Mouse (Mus musculus) embryo, embryonic 11 days (tissue): ENCODE data around the gene Calcrl.

ENCODE experiments used
- DNase-seq: peaks from one replicate; pipeline ENCODE4 v3.0.0-alpha.2; 2015

The Calcrl gene

GRCm38 (mm10) chr2:84388023-84388416 is 37.2 kb downstream of the Calcrl start:
- DNase-seq: no peak

GRCm38 (mm10) chr2:84387394-84388022 is 37.7 kb downstream of the Calcrl start:
- DNase-seq: no peak

- DNase-seq: peak; percentile 34
These were observed 38.4 kb downstream of the Calcrl start for GRCm38 (mm10) chr2:84386563-84387393.

- no peak for DNase-seq
These were observed 40.1 kb downstream of the Calcrl start for GRCm38 (mm10) chr2:84384911-84385693.

DNA sequence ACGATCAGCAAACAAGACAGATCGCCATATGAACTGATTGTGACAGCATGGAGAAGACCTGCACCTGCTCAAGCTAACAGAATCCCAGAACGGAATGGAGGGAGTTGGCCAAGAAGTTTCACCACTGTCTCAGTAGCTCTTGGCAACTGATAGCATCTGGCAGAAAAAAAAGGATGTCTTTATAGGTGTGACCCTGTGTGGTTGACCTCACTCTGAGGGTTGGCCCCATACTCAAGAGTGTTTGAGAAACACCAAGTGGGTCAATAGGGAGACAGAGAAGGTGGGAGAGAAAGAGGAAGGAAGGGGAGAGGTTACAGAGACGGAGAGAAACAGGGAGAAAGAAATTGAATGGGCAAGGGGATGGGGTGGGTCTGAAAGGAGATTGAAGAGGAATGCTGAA is 41.4 kb downstream of the Calcrl start:
- no peak for DNase-seq

GRCm38 (mm10) chr2:84382556-84382955 is 42.7 kb downstream of the Calcrl start:
- DNase-seq: no peak

DNA sequence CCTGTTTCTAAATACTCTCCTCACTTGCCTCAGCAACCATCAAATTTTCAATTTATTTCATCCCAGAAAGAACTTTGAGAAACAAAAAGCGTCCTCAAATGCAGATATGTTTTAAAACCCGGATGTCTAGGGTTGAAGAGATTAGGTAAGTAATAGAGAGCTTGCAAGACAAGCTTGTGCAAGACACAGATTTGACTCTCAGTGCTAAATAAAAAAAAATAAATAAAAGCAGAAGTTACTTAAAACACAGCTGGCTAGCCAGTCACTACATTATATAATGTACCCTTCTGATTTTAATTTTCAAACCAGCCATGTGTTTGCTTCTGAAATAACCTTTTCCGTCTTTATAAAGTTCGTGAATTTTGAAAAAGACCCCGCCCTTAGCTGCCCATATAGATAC is 43.2 kb downstream of the Calcrl start:
- no peak for DNase-seq

- DNase-seq: no peak
These were observed 44.4 kb downstream of the Calcrl start for GRCm38 (mm10) chr2:84380816-84381215.

- no peak for DNase-seq
These were observed 46.5 kb downstream of the Calcrl start for GRCm38 (mm10) chr2:84378678-84379077.

- no peak for DNase-seq
These were observed 56.0 kb downstream of the Calcrl start for GRCm38 (mm10) chr2:84369256-84369655.

GRCm38 (mm10) chr2:84366742-84367141 is 58.5 kb downstream of the Calcrl start:
- no peak for DNase-seq

DNA sequence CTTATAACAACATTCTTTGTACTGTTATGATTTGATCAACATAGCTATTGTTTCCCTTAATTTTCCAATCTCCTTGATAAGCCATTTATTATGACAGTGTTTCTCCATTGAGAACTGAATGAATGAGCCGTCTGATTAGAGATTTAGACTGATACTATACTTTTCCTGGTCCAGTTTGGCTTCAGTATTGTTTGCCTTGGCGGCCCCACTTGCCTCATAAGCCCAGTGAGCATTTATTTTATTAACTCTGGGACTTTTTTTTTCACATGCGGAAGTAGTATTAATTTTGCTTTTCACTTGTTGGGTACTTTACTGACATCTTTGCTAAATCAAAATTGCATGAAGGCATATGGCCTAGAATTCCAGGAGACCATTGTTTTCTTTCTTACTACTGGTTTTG is 59.9 kb downstream of the Calcrl start:
- DNase-seq: no peak

GRCm38 (mm10) chr2:84362779-84363719 is 62.2 kb downstream of the Calcrl start:
- no peak for DNase-seq

DNA sequence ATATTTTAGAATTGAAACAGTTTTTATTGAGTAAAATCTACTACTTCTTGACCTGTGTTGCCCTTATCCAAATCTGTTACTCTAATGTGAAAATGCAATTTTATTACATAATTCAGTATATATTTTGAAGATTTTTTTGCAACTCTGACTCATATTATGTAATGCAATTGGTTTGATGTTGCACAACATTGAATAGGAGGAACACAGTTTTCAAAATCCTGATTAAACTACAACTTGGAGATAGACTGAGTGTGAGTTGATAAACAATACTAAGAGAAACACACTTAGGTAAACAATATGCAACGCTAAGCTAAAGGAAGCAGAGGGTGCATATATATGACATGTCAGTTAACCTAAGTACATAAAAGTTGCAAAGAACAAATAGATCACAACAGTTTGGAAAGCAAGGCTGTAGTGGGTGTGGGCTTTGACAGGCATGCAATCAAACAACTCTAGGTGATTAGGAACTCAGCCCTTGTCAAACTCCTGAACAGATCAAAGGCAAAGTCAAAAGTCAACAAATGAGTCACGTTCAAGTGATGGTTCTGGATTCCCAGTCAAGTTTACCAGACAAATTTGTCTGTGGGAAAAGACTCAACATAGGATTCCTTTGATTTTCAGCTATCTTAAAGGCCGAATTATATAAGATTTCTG is 66.4 kb downstream of the Calcrl start:
- DNase-seq: no peak

- DNase-seq: no peak
These were observed 69.9 kb downstream of the Calcrl start for GRCm38 (mm10) chr2:84355281-84355680.

GRCm38 (mm10) chr2:84347376-84347775 is 77.8 kb downstream of the Calcrl start:
- DNase-seq: no peak

- no peak for DNase-seq
These were observed 81.5 kb downstream of the Calcrl start for GRCm38 (mm10) chr2:84343756-84344155.

DNA sequence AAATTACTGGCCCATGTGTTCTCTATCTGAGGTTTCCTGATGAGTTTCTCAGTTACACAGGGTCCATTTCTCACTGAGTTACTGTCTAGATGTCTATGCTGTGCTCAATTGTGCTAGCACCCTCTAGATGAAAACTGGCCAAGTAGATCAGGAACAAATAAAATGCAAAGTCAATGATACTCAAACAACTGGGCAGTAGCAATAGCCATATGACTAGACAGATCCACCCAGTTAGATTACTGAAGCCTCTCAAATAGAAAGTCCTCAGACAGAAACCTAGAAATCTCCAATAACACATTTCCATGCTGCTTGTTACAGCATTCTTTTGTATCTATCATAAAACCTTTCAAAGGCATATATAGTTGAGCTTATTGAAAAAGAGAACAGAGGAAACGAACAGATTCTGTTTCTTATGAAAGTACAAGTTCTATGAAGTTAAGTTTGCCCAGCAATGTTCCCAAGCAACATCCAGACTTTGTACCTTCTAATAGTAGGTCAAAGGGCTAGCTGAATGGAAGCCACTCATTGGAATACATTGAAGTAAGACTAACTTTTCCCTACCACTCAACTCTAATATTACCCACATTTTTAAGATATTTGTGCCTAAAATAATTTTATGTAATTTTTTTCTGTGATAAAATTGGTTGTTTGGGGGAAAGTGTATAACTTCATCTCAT is 87.3 kb downstream of the Calcrl start:
- no peak for DNase-seq

GRCm38 (mm10) chr2:84336331-84336730 is 88.9 kb downstream of the Calcrl start:
- no peak for DNase-seq

DNA sequence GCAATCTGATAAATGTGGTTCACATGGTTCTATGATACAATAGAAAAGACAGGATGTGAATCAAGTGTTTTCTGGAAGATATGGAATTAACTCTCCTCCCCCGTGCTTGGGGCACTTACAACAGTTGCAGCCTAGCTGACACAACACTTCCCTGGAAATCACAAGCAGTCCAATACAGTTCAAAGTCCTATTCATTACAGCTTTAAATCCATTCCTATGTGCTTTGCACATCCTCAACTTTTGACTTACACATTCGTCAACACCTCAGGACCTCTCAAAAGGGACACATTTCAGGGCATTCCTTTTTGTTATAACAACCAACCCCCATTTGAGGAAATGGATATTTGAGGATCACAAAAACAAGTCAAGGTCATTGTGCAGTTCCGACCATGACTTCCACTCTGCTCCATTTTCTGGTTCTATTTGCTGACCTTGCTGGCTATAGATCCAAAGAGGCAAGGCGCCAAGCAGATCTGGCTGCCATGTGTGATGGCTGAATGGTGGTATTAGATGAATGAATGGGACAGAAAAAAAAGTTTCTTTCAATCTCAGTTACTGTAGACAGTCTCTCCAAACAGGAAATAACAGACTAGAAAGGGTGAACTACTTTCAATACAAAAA is 108.9 kb downstream of the Calcrl start:
- no peak for DNase-seq

DNA sequence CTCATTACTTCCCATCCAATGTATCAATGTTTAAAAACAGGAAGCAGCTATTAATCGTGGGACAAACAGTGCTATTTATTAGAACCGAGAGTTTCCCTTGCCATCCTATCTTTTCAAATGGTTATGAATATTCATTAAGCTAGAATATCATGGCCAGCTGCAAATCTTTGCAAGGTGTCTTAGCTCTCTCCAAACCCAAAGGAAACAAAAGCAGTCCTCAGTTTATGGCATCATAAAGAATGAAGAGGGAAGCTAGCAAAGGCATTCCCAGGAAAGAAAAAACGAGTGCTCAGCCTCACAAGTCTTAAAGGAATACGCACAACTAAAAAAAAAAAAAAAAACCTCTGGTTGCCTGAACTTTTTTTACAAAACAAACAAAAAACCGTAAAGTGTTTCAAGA is 128.7 kb downstream of the Calcrl start:
- DNase-seq: no peak
